Mouse (Mus musculus): ENCODE data around the gene Hhatl.

GRCm38 (mm10) chr9:121807546-121807945 is 15.2 kb upstream of the Hhatl start:
- no peak for TF ChIP-seq CTCF (IDR thresholded peaks at IDR 0.05; ENCODE audit: borderline replicate concordance, extremely low read depth, insufficient read depth, insufficient read length)
- no peak for TF ChIP-seq POLR2A (IDR thresholded peaks at IDR 0.05; ENCODE audit: borderline replicate concordance, extremely low read depth, insufficient read depth, insufficient read length, poor library complexity, severe bottlenecking)

All from brain, embryonic 14.5 days (tissue).